Mouse (Mus musculus) layer of hippocampus, adult 8-10 months (tissue): Measurements from ENCODE around the gene Scfd2. TPM values are rescaled to one million over a fixed set of nuclear protein-coding genes. Genes with fewer than 3 reads are reported as not detected.

Experiments
- DNase-seq, 2 experiments: peaks; one replicate each; pipeline ENCODE4 v3.0.0; 2022; ENCODE audit warnings: low spot score in 2 of 2
- total RNA-seq, 4 experiments: library from RNA; stranded (reverse); gene quantifications; 2 replicates each; pipeline ENCODE4 v1.2.4; 2022

Gene Scfd2
- total RNA-seq, 4 experiments from 2014 or later = 25.1 to 31.7 (median 28.8) TPM

DNA sequence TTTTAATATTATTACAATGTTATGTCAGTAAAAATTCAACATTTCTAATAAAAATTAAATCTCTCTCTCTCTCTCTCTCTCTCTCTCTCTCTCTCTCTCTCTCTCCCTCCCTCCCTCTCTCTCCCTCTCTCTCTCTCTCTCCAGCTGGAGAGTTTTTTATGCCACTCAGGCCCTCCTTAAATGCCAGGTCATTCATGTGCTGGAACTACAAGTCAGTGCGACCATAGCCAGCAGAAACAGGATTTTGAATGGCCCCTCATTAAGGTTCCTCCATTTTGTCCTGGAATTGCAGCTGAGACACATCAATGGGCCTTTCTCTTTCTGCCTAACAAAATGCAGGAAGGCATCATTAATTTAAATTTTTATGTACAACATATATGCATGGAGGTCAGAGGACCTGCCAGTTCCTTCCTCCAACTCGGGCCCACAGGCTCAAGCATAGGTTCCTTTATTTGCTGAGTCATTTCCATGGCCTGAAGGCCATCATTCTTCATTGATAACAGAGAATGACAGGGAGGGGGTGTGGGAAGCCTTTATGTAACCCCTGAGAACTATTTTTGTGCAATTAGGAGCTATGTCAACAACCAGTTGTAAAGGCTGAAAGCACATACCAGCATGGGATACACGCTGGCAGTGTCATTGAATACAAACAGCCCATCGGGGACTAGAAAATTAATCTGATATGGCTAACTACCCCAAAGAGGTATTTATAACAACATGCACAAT lies 165.4 kb downstream of the Scfd2 start:
- DNase-seq = no peak

DNA sequence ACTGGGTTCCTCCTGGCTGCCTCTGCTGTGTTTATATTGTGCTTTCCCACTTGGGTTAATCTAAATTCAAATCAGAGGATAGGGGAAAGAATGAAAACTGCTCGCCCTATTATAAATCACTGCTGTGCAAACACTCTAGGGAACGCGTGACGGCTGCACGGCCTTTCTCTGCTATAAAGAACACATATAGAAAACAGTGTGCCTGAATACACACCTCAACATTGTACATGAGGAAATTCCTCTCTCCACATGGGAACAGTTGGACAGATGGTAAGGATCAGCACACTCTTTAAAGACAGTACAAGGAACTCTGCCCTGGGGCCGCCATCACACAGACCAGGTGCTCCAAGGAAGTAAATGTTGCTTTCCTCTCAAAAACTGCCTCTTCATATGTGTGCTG lies 166.2 kb downstream of the Scfd2 start:
- no peak for DNase-seq

DNA sequence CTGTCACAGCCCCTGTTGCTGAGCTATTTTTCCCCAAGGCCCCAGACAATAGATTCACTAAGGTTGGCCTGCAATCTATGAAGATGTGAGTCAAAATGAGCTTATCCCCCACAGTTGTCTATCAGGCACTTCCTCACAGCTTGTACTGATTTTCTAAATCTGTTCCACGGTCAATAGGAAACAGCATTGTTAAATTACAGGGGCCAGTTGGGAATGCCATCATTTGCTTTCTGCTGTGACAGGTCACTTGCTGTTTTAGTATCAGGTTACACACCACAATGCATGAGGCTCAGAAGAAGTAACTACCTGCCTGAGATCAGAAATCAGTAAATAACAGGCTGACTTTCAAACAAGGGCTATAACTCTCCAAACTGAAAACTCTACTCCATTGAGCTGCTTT lies 168.3 kb downstream of the Scfd2 start:
- DNase-seq = no peak

DNA sequence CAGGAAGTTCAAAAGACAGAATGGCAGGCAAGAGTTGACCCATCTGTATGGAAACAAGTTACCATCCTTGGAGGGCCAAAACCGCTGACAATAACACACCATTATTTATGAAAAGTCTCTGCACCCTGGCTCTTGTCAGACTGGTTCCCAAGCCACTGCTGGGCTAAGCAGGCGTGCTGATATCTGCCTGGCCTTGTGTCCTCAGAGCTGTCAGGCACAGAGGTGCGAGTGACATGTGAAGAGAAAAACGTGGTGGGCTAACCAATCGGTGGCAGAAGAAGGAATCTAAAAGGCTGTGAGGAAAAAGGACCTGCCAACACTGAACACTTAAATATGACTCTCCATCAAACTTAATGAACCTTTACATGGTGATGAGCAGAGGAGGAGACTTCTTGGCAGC lies 170.0 kb downstream of the Scfd2 start:
- no peak for DNase-seq

DNA sequence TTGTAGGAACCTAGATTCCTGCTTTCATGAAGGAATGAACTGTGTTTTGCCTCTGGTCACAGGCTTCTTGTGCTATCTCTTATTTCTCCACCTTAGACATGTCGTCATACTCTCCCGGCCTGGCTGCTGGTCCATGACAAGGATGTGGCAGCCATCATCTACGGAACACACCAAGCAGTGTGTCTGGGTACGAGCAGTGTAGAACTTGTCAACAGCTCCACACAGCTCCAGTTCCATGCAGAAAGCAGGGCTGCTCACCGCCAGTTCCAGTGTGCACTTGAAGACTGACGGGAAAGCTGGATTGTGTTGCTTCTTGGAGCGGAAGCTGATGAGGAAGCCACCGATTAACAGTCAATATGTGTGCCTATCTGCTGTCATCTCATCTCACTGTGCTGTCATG lies 173.5 kb downstream of the Scfd2 start:
- DNase-seq = no peak

DNA sequence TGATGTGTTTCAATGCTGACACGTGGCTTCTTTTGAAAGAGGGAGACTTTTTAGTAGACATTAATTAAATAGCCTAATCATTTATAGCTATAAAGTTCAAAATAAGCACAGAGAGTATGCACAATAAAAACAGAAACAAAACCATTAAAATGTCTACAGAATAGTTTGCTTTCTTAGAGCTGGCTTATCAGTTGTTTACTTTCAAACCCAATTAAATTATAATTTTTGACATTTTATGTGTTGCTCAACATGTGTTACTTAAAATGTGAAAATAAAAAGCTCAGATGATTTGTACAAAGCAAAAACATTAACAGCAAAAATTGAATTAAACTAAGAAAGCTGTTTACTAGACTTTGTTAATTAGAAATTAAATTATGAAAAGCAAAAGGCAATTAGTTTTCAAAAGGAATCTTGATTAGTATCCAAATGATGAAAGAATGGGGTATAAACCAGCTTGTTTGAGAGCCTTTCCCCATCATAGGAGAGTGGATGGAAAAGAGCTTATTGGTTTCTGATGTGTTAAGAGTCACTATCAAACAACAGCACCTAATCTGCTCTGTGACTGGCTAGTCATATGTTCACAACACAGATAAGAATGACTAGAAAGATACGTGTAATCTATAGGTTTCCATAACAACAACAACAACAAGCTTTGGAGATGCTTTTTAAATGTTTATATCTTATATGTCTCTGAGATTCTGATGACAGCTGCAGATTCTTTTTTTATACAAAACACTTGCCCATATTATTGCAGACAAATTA lies 176.0 kb downstream of the Scfd2 start:
- no peak for DNase-seq

DNA sequence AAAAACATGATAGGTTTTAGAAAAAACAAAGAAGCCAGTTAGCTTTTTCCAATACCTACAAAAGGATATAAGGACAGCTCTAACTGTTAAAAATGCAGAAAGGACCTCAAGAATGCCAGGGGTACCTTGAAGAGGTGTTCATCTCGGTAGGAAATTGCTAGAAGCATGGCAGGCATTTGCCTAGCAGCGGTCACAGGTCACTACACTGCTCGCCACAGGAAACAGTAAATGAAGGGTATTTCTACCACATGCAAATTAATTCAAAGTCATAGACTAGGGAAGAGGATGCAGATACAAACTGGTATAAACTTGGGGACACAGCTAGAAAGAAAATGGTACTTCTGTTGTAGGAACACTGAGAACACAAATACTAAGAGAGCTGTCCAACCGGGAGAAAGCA lies 180.7 kb downstream of the Scfd2 start:
- no peak for DNase-seq

DNA sequence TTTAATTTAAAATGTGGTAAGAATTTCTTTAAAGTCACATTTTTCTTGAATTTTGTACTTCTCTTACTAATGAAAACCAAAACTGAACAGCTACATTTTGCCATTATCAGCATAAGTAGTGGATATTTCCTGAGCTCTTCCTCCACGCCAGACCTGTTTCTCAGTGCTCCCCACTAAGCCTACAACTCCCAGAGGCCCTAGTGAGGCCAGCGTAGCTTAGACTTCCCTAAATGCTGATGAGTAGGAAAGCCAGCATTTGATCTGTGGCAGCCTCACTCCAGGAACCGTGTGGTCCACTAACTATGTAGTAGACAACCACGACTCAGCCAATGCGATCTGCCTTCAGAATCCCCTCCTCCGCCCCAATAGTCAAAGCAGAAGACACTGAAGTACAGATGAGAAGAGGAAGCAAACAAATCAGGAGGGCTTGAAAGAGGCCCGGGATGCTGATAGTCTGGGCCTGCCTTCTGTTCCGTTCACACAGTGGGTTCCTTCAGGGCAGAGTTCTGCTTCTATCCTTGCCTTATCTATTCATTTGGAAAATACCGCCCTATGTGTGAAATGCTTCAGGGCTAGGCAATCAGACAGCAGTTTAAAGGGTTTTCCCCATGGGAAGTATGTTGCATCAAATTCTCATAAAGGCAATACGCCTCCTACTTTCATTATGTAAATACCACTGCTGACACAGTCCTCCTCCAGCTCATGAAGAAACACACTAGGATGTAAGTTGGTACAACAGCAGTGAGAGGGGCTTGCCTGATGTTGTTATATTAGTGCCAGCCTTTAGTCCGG lies 183.3 kb downstream of the Scfd2 start:
- DNase-seq = no peak

DNA sequence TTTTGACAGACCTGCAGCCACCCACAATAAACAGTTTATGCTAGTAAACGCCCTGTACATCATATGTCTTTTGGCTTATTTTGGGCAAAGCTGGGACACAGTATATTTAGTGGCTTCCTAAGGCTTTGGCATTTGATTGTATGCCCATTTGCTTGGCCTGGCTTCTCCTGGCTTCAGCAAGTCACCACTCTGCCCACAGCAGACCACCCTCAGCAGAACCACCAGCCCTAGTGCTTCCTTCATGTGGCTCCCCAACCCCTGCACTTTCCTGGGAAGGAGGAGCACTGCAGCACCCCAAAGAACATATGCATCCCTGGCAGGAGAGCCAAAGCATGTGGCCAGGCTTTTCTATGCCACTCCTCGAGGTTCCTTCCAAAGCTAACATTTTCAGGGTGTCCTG lies 188.5 kb downstream of the Scfd2 start:
- no peak for DNase-seq

DNA sequence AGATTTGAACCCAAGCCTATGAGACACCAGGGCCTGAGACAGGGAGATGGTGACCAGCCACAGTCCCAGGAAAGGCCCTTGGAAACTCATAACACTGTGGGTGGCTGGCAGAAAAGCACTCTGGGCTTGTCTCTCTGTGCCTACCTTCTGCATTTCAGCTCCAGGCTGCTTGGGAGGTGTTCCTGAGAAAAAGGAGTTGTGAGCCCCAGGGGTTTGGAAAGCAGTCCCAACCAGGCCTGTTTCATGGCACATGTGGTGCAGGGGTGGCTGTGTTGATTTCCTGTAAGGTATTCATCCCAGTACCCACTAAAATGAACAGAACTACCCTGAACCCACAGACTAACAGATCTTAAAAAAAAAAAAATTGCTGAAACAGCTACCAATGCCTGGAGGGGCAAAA lies 189.0 kb downstream of the Scfd2 start:
- no peak for DNase-seq

DNA sequence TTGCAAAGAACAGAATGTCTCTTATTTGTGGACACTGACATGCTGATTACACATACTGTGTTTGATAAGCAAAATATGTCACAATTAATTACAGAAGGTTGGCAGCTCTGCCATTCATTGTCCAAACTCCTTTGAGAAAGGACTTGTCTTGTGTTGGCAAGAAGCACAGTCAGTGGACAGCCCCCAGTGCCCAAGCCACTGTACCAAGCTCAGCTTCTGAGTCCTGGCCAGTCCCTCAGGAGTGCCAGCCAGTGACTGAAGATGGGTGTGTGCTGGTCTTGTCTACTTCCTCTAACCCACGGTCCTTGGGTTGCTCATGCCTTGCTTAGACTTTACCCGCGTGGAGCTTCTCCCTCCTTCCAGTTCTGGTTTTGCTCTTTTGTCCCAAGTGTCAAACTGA lies 194.1 kb downstream of the Scfd2 start:
- DNase-seq = no peak

DNA sequence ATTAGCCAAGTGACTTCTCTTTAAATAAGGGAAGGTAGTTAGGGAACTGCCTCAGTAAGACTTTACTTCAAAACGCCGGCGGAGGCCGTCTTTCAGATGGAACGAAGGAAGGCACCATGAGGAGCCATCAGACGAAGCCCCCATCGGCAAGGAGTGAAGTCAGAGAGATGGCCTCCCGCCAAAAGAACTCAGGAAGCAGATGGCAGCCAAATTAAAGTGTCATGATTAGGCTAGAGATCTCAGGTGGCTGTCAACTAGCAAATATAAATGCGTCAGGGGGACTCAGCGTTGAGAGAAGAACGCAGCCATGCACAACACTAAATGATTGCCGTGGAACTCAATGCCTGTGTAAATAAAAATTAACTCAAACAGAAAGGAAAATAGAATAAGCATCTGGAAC lies 194.8 kb downstream of the Scfd2 start:
- DNase-seq = no peak

DNA sequence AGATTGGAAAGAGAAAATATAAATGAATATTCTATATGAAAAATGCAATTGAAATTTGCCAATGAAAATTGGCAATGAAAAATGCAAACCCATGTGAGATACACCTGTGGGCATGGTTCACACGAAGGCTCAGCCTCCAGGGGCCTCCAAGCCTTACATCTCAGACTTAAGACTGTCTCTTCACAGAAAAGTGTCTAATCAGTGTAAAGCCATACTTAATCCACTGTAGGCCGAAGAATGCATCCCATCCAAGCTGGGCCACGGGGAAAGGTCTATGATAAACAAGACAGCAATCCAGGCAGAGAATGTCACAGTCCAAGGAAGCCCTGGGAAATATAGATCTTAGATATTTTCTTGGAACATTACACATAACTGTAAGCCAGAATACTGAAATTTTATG lies 198.3 kb downstream of the Scfd2 start:
- DNase-seq = no peak

DNA sequence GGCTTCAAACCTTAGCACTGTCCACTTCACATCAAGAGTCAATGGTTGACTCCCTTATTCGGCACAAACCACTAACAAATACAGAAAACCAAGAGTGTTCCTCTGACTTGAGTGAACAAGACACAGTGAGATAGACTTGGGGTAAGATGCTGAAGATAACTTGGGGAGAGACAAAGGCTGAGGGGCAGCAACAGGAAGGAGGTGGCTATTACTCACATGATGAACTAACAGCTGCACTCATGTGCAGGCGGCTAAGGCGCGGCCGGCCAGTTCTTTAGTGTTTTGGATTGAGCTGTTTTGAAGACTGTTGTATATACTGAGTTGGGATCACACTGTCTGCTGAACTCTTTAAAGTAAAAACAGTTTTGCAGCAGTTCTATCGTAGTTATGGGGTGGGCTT lies 205.3 kb downstream of the Scfd2 start:
- no peak for DNase-seq

DNA sequence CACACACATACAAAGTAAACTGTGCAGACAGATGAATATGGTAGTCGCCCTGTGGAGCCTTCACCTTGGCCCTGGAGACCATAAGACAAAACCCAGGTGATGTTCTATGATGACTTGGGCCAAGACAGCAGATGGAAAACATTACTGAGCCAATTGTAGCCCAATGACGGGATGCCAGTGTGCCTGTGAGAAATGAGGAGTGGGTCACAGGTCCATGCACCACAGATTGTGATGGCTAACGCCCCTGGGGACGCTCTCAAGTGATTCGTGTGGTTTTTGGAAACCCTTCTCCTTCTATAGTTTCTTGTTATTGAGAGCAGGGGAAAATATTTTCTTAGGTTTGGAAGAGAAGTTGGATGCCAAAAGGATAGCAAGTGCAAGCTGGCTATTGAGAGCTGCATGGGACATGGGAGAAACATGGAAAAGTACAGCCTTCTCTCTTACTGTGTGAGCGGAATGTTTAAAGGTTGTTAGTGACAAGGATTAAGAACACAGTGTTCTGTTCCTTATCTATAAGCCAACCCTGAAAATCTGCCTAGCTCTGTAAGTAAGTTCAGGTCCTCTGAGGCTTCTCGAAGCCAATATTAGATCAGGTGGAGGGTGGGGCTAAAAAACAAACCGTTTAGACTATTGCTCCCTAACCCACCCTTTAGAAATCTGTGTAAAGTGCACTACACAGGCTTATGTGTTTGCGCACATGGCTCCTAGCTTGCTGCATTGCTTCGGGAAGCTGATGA lies 210.4 kb downstream of the Scfd2 start:
- no peak for DNase-seq

DNA sequence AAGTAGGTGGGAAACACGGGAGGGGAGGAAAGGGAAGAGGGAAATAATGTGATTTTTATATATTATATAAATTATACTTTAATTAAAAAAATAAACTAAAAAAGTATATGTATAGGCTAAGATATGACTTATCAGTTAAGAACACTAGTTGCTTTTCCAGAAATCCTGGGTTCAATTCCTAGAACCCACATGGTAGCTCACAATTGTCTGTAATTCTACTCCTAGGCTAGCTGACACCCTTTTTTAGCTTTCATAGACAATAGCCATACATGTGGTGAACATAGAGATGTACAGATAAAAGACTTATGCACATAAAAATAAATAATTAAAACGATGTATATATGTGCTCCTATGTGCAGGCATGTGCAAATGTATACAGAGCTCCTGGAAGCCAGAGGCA lies 212.0 kb downstream of the Scfd2 start:
- no peak for DNase-seq

DNA sequence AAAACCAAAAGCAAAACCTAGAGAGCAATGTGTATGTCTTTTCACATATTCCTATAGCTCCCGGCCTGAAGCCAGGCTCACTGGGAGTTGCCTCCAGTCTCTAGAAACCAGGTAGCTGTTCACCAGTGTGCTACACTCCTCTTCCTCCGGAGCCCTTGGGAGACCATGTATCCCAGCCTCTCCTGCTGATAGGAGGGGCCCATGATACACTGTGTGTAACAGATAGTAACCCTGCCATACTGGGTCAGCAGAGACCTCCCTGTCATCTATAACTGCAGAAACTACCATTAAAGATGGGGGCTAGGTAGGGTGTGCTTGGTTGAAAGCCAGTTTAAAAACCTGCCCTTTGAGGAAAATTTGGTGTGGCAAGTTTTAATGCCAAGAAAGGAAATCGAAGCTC lies 214.4 kb downstream of the Scfd2 start:
- no peak for DNase-seq

DNA sequence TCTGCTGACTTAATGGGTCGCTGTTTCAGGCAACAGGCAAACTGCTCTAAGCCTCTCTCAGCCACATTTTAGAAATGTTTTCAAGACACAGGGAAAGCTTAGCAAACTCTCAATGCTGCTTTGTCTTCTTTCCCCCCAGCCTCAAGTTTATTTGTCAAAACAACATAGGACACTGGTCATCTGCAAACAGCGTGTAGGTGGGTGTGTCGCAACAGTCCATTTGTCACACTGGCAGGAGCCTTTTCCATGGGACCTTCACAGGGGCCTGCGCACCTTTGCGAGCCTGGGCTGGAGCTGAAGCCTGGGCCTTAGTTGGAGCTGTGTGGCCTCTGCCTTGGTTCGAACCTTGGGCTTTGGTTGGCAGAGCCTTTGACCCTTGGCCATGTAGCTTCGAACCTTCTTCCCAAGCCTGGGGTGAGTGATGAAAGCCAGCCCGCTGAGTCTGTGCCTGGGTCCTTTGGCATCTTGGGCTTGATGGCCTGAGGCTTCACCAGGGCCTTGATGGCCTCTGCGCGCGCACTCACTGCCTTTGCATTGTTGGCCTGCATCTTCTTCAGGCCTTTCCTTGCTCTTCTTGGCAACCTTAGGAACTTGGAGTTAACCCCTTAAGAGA lies 215.1 kb downstream of the Scfd2 start:
- no peak for DNase-seq

DNA sequence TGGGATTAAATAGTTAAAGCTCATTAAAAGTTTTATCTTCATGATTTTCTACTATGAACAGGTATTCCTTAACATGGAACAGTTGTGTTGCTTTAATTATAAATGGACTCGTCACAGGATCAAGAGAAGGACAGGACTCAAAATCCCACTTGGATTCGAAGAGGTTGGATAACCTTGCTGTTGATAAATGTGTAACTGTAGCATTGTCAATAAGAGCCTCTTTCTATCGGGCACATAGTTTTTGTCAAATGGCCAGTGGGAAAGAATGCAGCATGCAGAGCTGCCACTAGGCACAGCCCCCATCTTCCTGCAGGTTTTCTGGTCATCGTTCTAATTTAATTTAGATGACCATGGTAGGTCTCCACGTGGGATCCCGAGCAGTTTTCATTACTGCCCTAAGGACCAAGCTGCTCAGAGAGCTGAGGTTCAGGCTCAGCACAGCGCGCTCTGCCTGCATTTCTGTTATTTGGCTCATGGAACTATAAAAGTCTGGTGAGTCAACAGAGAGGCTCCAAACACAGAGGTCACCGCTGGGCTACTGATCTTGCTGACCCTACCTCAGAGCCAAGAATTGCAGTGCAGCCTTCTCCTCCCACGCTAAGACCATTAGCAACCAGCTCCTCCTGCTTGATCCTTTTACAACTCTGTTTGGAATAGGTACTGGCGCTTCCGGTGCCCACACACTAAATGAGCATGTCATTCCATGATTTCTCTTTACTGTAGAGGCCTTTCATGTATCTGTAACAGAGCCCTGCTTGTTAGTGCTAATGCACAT lies 215.9 kb downstream of the Scfd2 start:
- no peak for DNase-seq

DNA sequence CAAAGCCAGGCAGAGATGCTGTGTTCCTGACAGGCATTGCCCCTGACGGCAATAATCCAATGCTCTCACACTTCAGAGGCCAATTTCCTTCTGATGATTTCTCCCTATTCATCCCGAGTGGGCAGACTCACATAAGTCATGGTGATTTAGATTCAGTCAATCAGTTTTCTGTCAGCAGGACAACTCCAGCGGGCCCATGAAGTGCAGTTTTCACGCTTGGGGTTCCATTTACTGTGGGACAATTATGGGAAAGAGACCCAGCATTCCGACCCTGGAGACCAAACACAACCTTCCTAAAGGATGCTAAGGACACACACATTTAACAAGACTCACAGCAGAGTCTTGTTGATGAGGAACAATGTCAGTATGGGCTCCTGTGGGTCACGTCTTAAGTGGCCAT lies 217.1 kb downstream of the Scfd2 start:
- DNase-seq = no peak
